Mouse (Mus musculus) cerebellum, adult 2 months (tissue): ENCODE results near the gene 2510039O18Rik. TPM values are rescaled to one million over a fixed set of nuclear protein-coding genes. Genes with fewer than 3 reads are reported as not detected.

Experiments
- DNase-seq, 2 experiments: peaks; one replicate each; pipeline ENCODE4 v3.0.0; 2021
- H3K27ac ChIP-seq: fragments of 200-500 bp; 2 replicates; pipeline ENCODE4 v1.5.1; 2012; ENCODE audit warnings: low read length, control low read depth, inconsistent platforms; ENCODE audit not compliant: insufficient read depth
- H3K27me3 ChIP-seq: fragments of 200-500 bp; 2 replicates; pipeline ENCODE4 v1.6.1; 2012; ENCODE audit warnings: inconsistent platforms, mild to moderate bottlenecking, low read length, moderate library complexity; ENCODE audit not compliant: control insufficient read depth, insufficient read depth
- H3K4me1 ChIP-seq: fragments of 200-500 bp; 2 replicates; pipeline ENCODE4 v1.6.1; 2011; ENCODE audit warnings: low read length; ENCODE audit not compliant: control insufficient read depth, insufficient read depth
- H3K4me3 ChIP-seq: fragments of 200-500 bp; replicated peaks from 2 replicates; pipeline ENCODE3; 2011; ENCODE audit warnings: mild to moderate bottlenecking, low read depth, low read length, control low read depth; ENCODE audit not compliant: insufficient read depth
- CTCF ChIP-seq: fragments of 200-500 bp; IDR thresholded peaks from 2 replicates; pipeline ENCODE4 v1.5.1; 2011; ENCODE audit warnings: low read depth, mild to moderate bottlenecking, control low read depth, low read length, moderate library complexity, borderline replicate concordance; ENCODE audit not compliant: insufficient read depth
- POLR2A ChIP-seq: fragments of 200-500 bp; IDR thresholded peaks from 2 replicates; pipeline ENCODE4 v1.6.1; 2011; ENCODE audit warnings: low read length, control low read depth, borderline replicate concordance; ENCODE audit not compliant: insufficient read depth
- WGBS: fragments of 180-500 bp; shearing (Covaris S2); methylation state at CpG from one replicate; pipeline ENCODE4 v1.1.7; 2018; 5-methylcytosine and 5-hydroxymethylcytosine counted together
- polyA plus RNA-seq: library from polyadenylated mRNA; depleted of rRNA; stranded (reverse); fragments of >200 nt; gene quantifications from 2 replicates; pipeline ENCODE4 v1.2.3, GENCODE M21; 2012; rRNA removed

Gene 2510039O18Rik
- 34.1 and 34.5 TPM in 2 replicates for polyA plus RNA-seq

GRCm38 (mm10) chr4:147940576-147941044, at the start of gene 2510039O18Rik:
2510039O18Rik (plus strand) TSS chr4:147940895.
- TF ChIP-seq CTCF = no peak
- peak; percentile 64; the same call in 1 of the 2 replicates for TF ChIP-seq POLR2A
- peak; percentile 82 to 84 for DNase-seq

GRCm38 (mm10) chr4:147895815-147896330, 44.8 kb upstream of the 2510039O18Rik start:
- TF ChIP-seq CTCF (no peak), POLR2A (no peak)
- Histone ChIP-seq H3K4me1 (peaks cover 32% of the 10 kb centered on the region), H3K4me3 (no peak overlapping the region), H3K27me3 (no peaks in the 10 kb centered on the region), H3K27ac (no peak overlapping the region)
- WGBS = 63% methylated on average over 4 of the region's 4 CpGs
- no peak for DNase-seq

More at GRCm38 (mm10) chr4:147940576-147941044, at the start of gene 2510039O18Rik:
- H3K4me3 ChIP-seq = peak within 1 kb of the TSS; percentile 77
- peak within 1 kb of the TSS; percentile 62; the same call in 1 of the 2 replicates for H3K27ac ChIP-seq
- H3K27me3 ChIP-seq = no peaks in the 10 kb centered on the region
- under 1% methylated on average over 33 of the region's 35 CpGs for WGBS
- H3K4me1 ChIP-seq = peaks cover 10% of the 10 kb centered on the region

- TF ChIP-seq CTCF (no peak), POLR2A (no peak)
- no peak for DNase-seq
- Histone ChIP-seq H3K27me3 (no peaks in the 10 kb centered on the region), H3K4me1 (peaks cover 32% of the 10 kb centered on the region), H3K4me3 (no peak overlapping the region), H3K27ac (no peak overlapping the region)
- WGBS = 48% methylated on average over 1 of the region's 1 CpGs
Observed at GRCm38 (mm10) chr4:147896411-147896810, 44.3 kb upstream of the 2510039O18Rik start.

GRCm38 (mm10) chr4:147897348-147897747, 43.3 kb upstream of the 2510039O18Rik start:
- no peak overlapping the region for H3K4me3 ChIP-seq
- TF ChIP-seq POLR2A (no peak), CTCF (no peak)
- peaks cover 32% of the 10 kb centered on the region for H3K4me1 ChIP-seq
- WGBS = 4% methylated on average over 3 of the region's 3 CpGs
- H3K27me3 ChIP-seq = no peaks in the 10 kb centered on the region
- DNase-seq = peak; percentile 53 to 77
- peak overlapping the region; percentile 38; the same call in 1 of the 2 replicates for H3K27ac ChIP-seq

GRCm38 (mm10) chr4:147900452-147900851, 40.2 kb upstream of the 2510039O18Rik start:
- Histone ChIP-seq H3K4me3 (no peak overlapping the region), H3K27ac (no peak overlapping the region), H3K4me1 (peaks cover 41% of the 10 kb centered on the region), H3K27me3 (no peaks in the 10 kb centered on the region)
- WGBS = 83% methylated on average over 7 of the region's 7 CpGs
- DNase-seq = no peak
- TF ChIP-seq POLR2A (no peak), CTCF (no peak)

GRCm38 (mm10) chr4:147902906-147903500, 37.7 kb upstream of the 2510039O18Rik start:
- Histone ChIP-seq H3K4me1 (peaks cover 20% of the 10 kb centered on the region), H3K27me3 (no peaks in the 10 kb centered on the region), H3K4me3 (no peak overlapping the region), H3K27ac (no peak overlapping the region)
- WGBS = 84% methylated on average over 12 of the region's 12 CpGs
- no peak for TF ChIP-seq CTCF
- no peak for TF ChIP-seq POLR2A
- DNase-seq = no peak

- H3K4me3 ChIP-seq = peak overlapping the region; percentile 100
- peaks cover 14% of the 10 kb centered on the region for H3K4me1 ChIP-seq
- no peak overlapping the region for H3K27ac ChIP-seq
- TF ChIP-seq POLR2A (no peak), CTCF (no peak)
- 55% methylated on average over 3 of the region's 3 CpGs for WGBS
- no peaks in the 10 kb centered on the region for H3K27me3 ChIP-seq
- no peak for DNase-seq
Observed at GRCm38 (mm10) chr4:147903601-147904000, 37.1 kb upstream of the 2510039O18Rik start.
